Mouse (Mus musculus) stomach, postnatal 0 days (tissue): ENCODE measurements around the gene Fblim1.

ENCODE experiments used
- CTCF ChIP-seq: IDR thresholded peaks from 2 replicates; pipeline ENCODE4 v1.5.1; 2016; ENCODE audit warnings: antibody characterized with exemption, low read depth, mild to moderate bottlenecking, moderate library complexity
- EP300 ChIP-seq: optimal IDR thresholded peaks from 2 replicates; pipeline ENCODE3; 2016; ENCODE audit warnings: antibody characterized with exemption

DNA sequence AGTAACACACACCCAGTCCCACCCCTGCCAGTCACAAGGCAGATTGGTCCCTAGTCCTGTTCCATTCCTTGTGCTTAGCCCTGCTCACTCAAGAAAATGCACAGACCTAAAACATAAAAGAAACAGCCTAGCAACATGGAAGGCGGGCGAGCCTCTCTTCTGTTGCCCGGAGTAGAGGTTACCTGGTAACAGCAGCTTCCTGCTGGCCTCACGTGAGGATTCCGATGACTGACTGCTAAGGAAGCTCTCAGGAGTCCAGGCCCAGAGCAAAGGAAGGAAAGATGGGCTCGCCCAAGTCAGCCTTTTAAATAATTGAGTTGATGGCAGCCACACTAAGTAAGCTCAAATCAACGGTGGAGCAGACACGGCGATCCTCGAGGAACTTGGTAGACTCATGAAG is 46.0 kb upstream of the Fblim1 start:
- TF ChIP-seq CTCF, result no peak
- TF ChIP-seq EP300, result no peak
